Mouse (Mus musculus) heart, embryonic 12.5 days (tissue): ENCODE data around the gene Rspo1. TPM values are rescaled to one million over a fixed set of nuclear protein-coding genes. Genes with fewer than 3 reads are reported as not detected.

Source experiments
- ATAC-seq: fragments of 200-750 bp; cut with Nextera tagmentation; 2 replicates; pipeline ENCODE4 v1.8.0; 2017; ENCODE audit warnings: moderate TSS enrichment, moderate library complexity; ENCODE audit not compliant: insufficient number of reproducible peaks, low FRiP score
- H3K27ac ChIP-seq: fragments of 300-500 bp; sonication (generic); 2 replicates; pipeline ENCODE4 v1.5.1; 2016; ENCODE audit warnings: mild to moderate bottlenecking, moderate library complexity; ENCODE audit not compliant: poor library complexity, severe bottlenecking
- H3K27me3 ChIP-seq: fragments of 300-500 bp; sonication (generic); replicated peaks from 2 replicates; pipeline ENCODE4 v1.6.1; 2016; ENCODE audit warnings: mild to moderate bottlenecking, moderate library complexity
- H3K36me3 ChIP-seq: fragments of 300-500 bp; sonication (generic); 2 replicates; pipeline ENCODE4 v1.6.1; 2016; ENCODE audit warnings: mild to moderate bottlenecking, moderate library complexity
- H3K4me1 ChIP-seq: fragments of 300-500 bp; sonication (generic); replicated peaks from 2 replicates; pipeline ENCODE4 v1.6.1; 2016; ENCODE audit warnings: mild to moderate bottlenecking
- H3K4me2 ChIP-seq: fragments of 300-500 bp; sonication (generic); 2 replicates; pipeline ENCODE4 v1.6.1; 2016; ENCODE audit warnings: mild to moderate bottlenecking, moderate library complexity
- H3K4me3 ChIP-seq: fragments of 300-500 bp; sonication (generic); 2 replicates; pipeline ENCODE4 v1.5.1; 2016; ENCODE audit warnings: mild to moderate bottlenecking
- H3K9ac ChIP-seq: fragments of 300-500 bp; sonication (generic); 2 replicates; pipeline ENCODE4 v1.6.1; 2016; ENCODE audit warnings: mild to moderate bottlenecking, moderate library complexity
- H3K9me3 ChIP-seq: fragments of 300-500 bp; sonication (generic); replicated peaks from 2 replicates; pipeline ENCODE4 v1.6.1; 2016; ENCODE audit warnings: mild to moderate bottlenecking, moderate library complexity
- WGBS: fragments of 180-500 bp; shearing (Covaris S2); methylation state at CpG from one replicate; pipeline ENCODE4 v1.1.7; 2016; 5-methylcytosine and 5-hydroxymethylcytosine counted together
- polyA plus RNA-seq: library from polyadenylated mRNA; unstranded; fragments of >200 nt; fragmentation: Nextera tagmentation; extraction: Ambion mirVana; gene quantifications from 2 replicates; pipeline ENCODE4 v1.2.1, GENCODE M21; 2016

The Rspo1 gene
- polyA plus RNA-seq, 1 experiment from 2014 or later = 7.4 TPM

DNA sequence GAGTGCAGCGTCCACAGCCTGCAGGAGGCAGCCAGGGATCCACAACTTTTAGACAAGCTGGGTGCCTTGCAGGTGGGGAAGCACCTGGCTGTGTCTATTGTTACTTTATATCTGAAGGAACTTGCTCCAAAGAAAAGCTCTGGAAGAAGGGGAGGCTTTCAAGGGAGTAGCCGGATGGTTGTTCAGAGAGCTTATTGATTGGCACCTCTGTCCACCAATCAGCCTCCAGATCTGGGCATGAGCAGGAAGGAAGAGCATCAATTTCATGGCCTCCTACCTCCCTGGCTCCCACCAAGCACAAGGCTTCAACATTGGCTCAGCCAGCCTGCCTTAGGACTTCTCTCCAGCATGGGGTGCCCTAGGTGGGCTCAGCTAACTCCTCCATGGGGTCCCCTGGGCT, 12.9 kb upstream of the Rspo1 start:
- no peak overlapping the region for H3K27ac ChIP-seq
- no peak for ATAC-seq
- no peak overlapping the region for H3K9ac ChIP-seq
- 67% methylated on average over 2 of the region's 2 CpGs for WGBS
- H3K9me3 ChIP-seq = no peaks in the 10 kb centered on the region
- H3K4me3 ChIP-seq = no peak overlapping the region
- H3K27me3 ChIP-seq = peaks cover 66% of the 10 kb centered on the region
- no peak overlapping the region for H3K4me2 ChIP-seq
- no peaks in the 10 kb centered on the region for H3K4me1 ChIP-seq
- H3K36me3 ChIP-seq = no peaks in the 10 kb centered on the region

- WGBS = 23% methylated on average over 5 of the region's 5 CpGs
- Histone ChIP-seq H3K4me1 (no peaks in the 10 kb centered on the region), H3K27ac (no peak overlapping the region), H3K27me3 (peaks cover 68% of the 10 kb centered on the region), H3K9me3 (no peaks in the 10 kb centered on the region), H3K4me2 (no peak overlapping the region), H3K36me3 (no peaks in the 10 kb centered on the region), H3K9ac (no peak overlapping the region), H3K4me3 (no peak overlapping the region)
- ATAC-seq = no peak
Measured at GRCm38 (mm10) chr4:124978201-124978600, 8.0 kb upstream of the Rspo1 start.

GRCm38 (mm10) chr4:124983893-124984526, 2.2 kb upstream of the Rspo1 start:
- no peak for ATAC-seq
- H3K36me3 ChIP-seq = no peaks in the 10 kb centered on the region
- 18% methylated on average over 9 of the region's 9 CpGs for WGBS
- peaks cover 14% of the 10 kb centered on the region for H3K4me1 ChIP-seq
- H3K4me3 ChIP-seq = no peak overlapping the region
- H3K4me2 ChIP-seq = no peak overlapping the region
- H3K27ac ChIP-seq = no peak overlapping the region
- H3K9ac ChIP-seq = no peak overlapping the region
- no peaks in the 10 kb centered on the region for H3K9me3 ChIP-seq
- peaks cover 96% of the 10 kb centered on the region for H3K27me3 ChIP-seq

GRCm38 (mm10) chr4:124984871-124985670, 1.2 kb upstream of the Rspo1 start:
- H3K27ac ChIP-seq = no peak overlapping the region
- H3K9me3 ChIP-seq = no peaks in the 10 kb centered on the region
- no peaks in the 10 kb centered on the region for H3K36me3 ChIP-seq
- H3K27me3 ChIP-seq = peaks cover 99% of the 10 kb centered on the region
- ATAC-seq = no peak
- peak overlapping the region; percentile 7; the same call in 1 of the 2 replicates for H3K4me3 ChIP-seq
- H3K4me2 ChIP-seq = peak overlapping the region; percentile 17; the same call in 1 of the 2 replicates
- peaks cover 20% of the 10 kb centered on the region for H3K4me1 ChIP-seq
- no peak overlapping the region for H3K9ac ChIP-seq
- WGBS = 10% methylated on average over 18 of the region's 18 CpGs

- peaks cover 25% of the 10 kb centered on the region for H3K4me1 ChIP-seq
- peak overlapping the region; percentile 35; the same call in 1 of the 2 replicates for H3K9ac ChIP-seq
- peaks cover 99% of the 10 kb centered on the region for H3K27me3 ChIP-seq
- peak overlapping the region; percentile 70 for H3K4me2 ChIP-seq
- ATAC-seq = 0 out of 2 replicates have a peak, but pooled peaks have one; percentile 16
- H3K9me3 ChIP-seq = no peaks in the 10 kb centered on the region
- no peak overlapping the region for H3K27ac ChIP-seq
- 4% methylated on average over 49 of the region's 51 CpGs for WGBS
- H3K36me3 ChIP-seq = no peaks in the 10 kb centered on the region
- H3K4me3 ChIP-seq = peak overlapping the region; percentile 50
Measured at GRCm38 (mm10) chr4:124986739-124987710, 795 bp downstream of the Rspo1 start.

DNA sequence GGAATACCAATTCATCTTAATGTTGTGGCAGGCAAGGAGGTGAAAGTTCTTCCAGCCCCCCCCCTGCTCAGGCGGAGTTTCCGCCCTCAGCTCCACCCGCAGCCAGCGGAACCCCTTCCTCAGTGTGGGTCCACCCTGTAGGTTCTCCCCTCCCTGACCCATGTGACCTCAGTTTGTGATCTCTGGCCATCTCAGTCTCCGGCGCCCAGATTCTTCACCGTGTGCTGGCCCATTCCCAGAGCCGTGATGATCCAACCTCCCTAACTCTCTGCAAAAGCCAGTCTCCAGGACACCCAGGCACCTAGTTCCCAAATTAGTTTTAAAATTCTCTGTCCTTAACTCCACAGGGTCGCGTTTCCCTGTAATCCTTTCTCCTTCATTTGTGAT, 1.5 kb downstream of the Rspo1 start:
- H3K4me3 ChIP-seq = no peak overlapping the region
- 0 out of 2 replicates have a peak overlapping the region, but pooled peaks have one; percentile 70 for H3K4me2 ChIP-seq
- H3K36me3 ChIP-seq = no peaks in the 10 kb centered on the region
- no peaks in the 10 kb centered on the region for H3K9me3 ChIP-seq
- H3K27ac ChIP-seq = no peak overlapping the region
- 7% methylated on average over 10 of the region's 10 CpGs for WGBS
- H3K27me3 ChIP-seq = peaks cover 94% of the 10 kb centered on the region
- no peak for ATAC-seq
- H3K9ac ChIP-seq = no peak overlapping the region
- H3K4me1 ChIP-seq = peaks cover 25% of the 10 kb centered on the region

DNA sequence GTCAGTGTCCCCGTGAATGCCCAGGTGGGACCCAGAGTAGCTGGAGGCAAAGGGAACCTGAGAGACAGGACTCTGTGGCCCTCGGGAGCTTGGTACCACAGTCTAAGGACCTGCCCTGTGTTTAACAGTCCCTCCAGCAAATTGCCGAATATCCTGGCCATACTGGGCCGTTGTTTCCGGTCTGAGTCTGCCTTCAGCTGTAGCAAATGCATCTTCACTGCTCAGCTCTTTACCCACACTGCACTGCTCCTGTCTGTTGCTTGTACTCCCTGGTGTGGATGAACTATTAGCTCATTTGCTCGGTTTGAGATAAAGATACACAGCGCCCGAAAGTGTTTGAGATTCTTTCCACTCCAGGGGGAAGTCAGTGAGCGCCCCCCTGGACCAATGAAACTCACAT, 2.2 kb downstream of the Rspo1 start:
- WGBS = 11% methylated on average over 9 of the region's 9 CpGs
- peaks cover 93% of the 10 kb centered on the region for H3K27me3 ChIP-seq
- no peaks in the 10 kb centered on the region for H3K36me3 ChIP-seq
- 0 out of 2 replicates have a peak overlapping the region, but pooled peaks have one; percentile 2 for H3K4me2 ChIP-seq
- H3K4me3 ChIP-seq = no peak overlapping the region
- H3K27ac ChIP-seq = no peak overlapping the region
- H3K9me3 ChIP-seq = no peaks in the 10 kb centered on the region
- H3K4me1 ChIP-seq = peaks cover 25% of the 10 kb centered on the region
- ATAC-seq = no peak
- no peak overlapping the region for H3K9ac ChIP-seq

GRCm38 (mm10) chr4:124989787-124990253, 3.6 kb downstream of the Rspo1 start:
- H3K4me2 ChIP-seq = peak overlapping the region; percentile 56
- no peaks in the 10 kb centered on the region for H3K36me3 ChIP-seq
- H3K9ac ChIP-seq = 0 out of 2 replicates have a peak overlapping the region, but pooled peaks have one; percentile 45
- WGBS = 1% methylated on average over 20 of the region's 20 CpGs
- no peaks in the 10 kb centered on the region for H3K9me3 ChIP-seq
- no peak; the same call in 1 of the 2 replicates for ATAC-seq
- H3K4me1 ChIP-seq = peaks cover 25% of the 10 kb centered on the region
- H3K4me3 ChIP-seq = peak overlapping the region; percentile 25
- H3K27ac ChIP-seq = no peak overlapping the region
- peaks cover 82% of the 10 kb centered on the region for H3K27me3 ChIP-seq

DNA sequence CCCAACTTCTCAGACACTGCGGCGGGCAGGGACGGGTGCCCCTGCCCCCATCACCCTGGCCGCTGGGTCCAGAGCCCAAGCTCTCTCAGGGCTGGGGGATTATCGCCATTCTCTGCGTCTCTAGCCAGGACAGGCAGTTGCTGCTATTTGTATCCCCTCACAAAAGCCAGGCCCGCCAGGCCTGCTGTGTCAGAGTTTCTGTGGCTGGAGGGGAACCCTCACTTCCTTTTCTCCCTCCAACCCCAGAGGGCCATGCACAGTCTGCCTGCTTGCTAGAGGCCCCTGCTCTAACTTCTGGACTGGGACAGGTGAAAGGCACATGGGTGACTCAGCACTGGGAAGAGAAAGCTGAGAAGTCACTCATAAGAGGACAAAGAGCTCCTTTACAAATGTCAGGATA, 4.1 kb downstream of the Rspo1 start:
- Histone ChIP-seq H3K27ac (no peak overlapping the region), H3K36me3 (no peaks in the 10 kb centered on the region), H3K9me3 (no peaks in the 10 kb centered on the region), H3K4me3 (peak overlapping the region; percentile 25), H3K27me3 (peaks cover 77% of the 10 kb centered on the region), H3K9ac (0 out of 2 replicates have a peak overlapping the region, but pooled peaks have one; percentile 45), H3K4me2 (peak overlapping the region; percentile 56), H3K4me1 (peaks cover 25% of the 10 kb centered on the region)
- WGBS = 3% methylated on average over 7 of the region's 7 CpGs
- no peak for ATAC-seq

DNA sequence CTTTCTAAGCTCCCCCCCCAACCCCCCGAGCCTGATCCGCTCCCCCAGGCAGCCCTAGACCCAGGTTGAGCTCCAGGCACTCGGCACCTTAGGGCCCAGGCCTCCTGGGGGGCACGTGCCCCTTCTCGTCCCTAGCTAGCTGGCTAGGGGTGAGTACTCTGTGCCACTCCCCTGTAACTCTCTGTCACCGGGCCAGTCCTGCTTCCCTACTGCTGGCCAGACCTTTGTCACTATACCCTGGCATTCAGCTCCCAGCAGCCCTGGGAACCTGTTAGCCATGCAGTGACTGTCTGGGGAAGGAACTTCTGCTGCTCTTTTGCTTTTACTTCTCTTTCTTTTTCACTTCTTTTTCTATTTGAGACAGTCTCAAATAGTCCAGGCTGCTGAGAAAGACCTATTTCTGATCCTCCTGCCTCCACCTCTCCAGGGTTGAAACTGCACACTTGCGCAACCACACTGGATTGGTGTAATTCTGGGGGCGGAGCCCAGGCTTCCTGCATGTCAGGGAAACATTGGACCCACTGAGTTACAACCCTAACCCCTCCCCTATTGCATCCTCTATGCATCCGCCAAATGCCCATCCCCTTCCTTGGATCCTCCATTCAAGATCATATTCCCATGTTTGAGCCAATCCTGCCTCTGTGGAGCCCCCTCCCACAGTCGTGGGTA, 11.4 kb downstream of the Rspo1 start:
- 69% methylated on average over 10 of the region's 10 CpGs for WGBS
- Histone ChIP-seq H3K4me2 (no peak overlapping the region), H3K27ac (no peak overlapping the region), H3K4me1 (no peaks in the 10 kb centered on the region), H3K9ac (no peak overlapping the region), H3K9me3 (no peaks in the 10 kb centered on the region), H3K27me3 (peaks cover 18% of the 10 kb centered on the region), H3K36me3 (no peaks in the 10 kb centered on the region), H3K4me3 (no peak overlapping the region)
- no peak for ATAC-seq
